Mouse (Mus musculus) liver, postnatal 0 days (tissue): ENCODE measurements around the gene Recql.

Source experiments
- CTCF ChIP-seq: sonication (generic); IDR thresholded peaks from 2 replicates; pipeline ENCODE4 v1.5.1; 2016; ENCODE audit warnings: antibody characterized with exemption, low read depth
- EP300 ChIP-seq: IDR thresholded peaks from 2 replicates; pipeline ENCODE4 v1.6.1; 2016; ENCODE audit warnings: antibody characterized with exemption, low read depth, mild to moderate bottlenecking

GRCm38 (mm10) chr6:142378576-142379330 is 8.1 kb downstream of the Recql start:
- TF ChIP-seq CTCF (no peak), EP300 (no peak)
